Mouse (Mus musculus) neural tube, embryonic 10.5 days (tissue): ENCODE measurements around the gene Gm14085.

ENCODE experiments used
- DNase-seq: peaks from one replicate; pipeline ENCODE4 v3.0.0-alpha.2; 2017; ENCODE audit warnings: low spot score; ENCODE audit errors: extremely low spot score

The Gm14085 gene

GRCm38 (mm10) chr2:122558317-122558716 lies 73.6 kb downstream of the Gm14085 start:
- no peak for DNase-seq

DNA sequence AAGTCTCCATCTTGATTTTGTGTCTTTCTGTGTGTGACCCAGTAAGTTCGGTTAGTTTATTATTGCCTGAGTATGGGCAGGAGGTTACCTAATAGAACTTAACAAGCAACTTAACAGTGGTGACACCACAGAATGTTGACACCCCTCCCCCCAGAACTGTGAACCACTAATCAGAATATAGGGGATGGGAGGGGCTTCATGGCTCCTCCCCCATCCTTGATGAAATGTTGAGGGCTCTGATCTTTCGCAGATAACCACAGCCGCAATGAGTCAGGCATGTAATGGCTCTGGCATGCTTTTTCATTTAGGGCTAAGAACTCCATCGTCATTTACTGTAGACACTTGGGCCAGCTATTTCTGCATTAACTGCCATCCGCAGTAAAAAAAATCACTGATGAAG lies 76.5 kb downstream of the Gm14085 start:
- no peak for DNase-seq

GRCm38 (mm10) chr2:122562251-122562650 lies 77.5 kb downstream of the Gm14085 start:
- no peak for DNase-seq

GRCm38 (mm10) chr2:122569439-122569838 lies 84.7 kb downstream of the Gm14085 start:
- DNase-seq: peak; percentile 50

- DNase-seq: no peak
Measured at GRCm38 (mm10) chr2:122570430-122570829, 85.7 kb downstream of the Gm14085 start.

GRCm38 (mm10) chr2:122571326-122571725 lies 86.6 kb downstream of the Gm14085 start:
- DNase-seq: no peak

GRCm38 (mm10) chr2:122572438-122572837 lies 87.7 kb downstream of the Gm14085 start:
- DNase-seq: no peak

- no peak for DNase-seq
Measured at GRCm38 (mm10) chr2:122575470-122575869, 90.7 kb downstream of the Gm14085 start.

GRCm38 (mm10) chr2:122576295-122576694 lies 91.6 kb downstream of the Gm14085 start:
- DNase-seq: no peak

GRCm38 (mm10) chr2:122577316-122577715 lies 92.6 kb downstream of the Gm14085 start:
- DNase-seq: no peak
